Mouse (Mus musculus): ENCODE results near the gene Ccdc120.

Gene Ccdc120

GRCm38 (mm10) chrX:7750432-7751116 is at the start of gene Ccdc120:
TSS of gene Ccdc120 (minus strand) at chrX:7750905.
- DNase-seq (ENCODE audit: low spot score) = no peak

- DNase-seq (ENCODE audit: low spot score) = no peak
Observed at GRCm38 (mm10) chrX:7797327-7797726, 46.6 kb upstream of the Ccdc120 start.

GRCm38 (mm10) chrX:7795016-7795415 is 44.3 kb upstream of the Ccdc120 start:
- DNase-seq (ENCODE audit: low spot score) = no peak

- DNase-seq (ENCODE audit: low spot score) = no peak
Observed at GRCm38 (mm10) chrX:7793361-7793760, 42.7 kb upstream of the Ccdc120 start.

GRCm38 (mm10) chrX:7790309-7790708 is 39.6 kb upstream of the Ccdc120 start:
- no peak for DNase-seq (ENCODE audit: low spot score)

GRCm38 (mm10) chrX:7789542-7790136 is 38.9 kb upstream of the Ccdc120 start, which contains the start of gene Gripap1:
TSS of gene Gripap1 (plus strand) at chrX:7789765.
- no peak for DNase-seq (ENCODE audit: low spot score)

GRCm38 (mm10) chrX:7782603-7783092 is 31.9 kb upstream of the Ccdc120 start:
- DNase-seq (ENCODE audit: low spot score) = no peak

- DNase-seq (ENCODE audit: low spot score) = no peak
Observed at GRCm38 (mm10) chrX:7779294-7779693, 28.6 kb upstream of the Ccdc120 start.

- no peak for DNase-seq (ENCODE audit: low spot score)
Observed at GRCm38 (mm10) chrX:7778450-7779244, 27.9 kb upstream of the Ccdc120 start.

GRCm38 (mm10) chrX:7776329-7777082 is 25.8 kb upstream of the Ccdc120 start:
- no peak for DNase-seq (ENCODE audit: low spot score)

GRCm38 (mm10) chrX:7775501-7776205 is 24.9 kb upstream of the Ccdc120 start:
- no peak for DNase-seq (ENCODE audit: low spot score)

GRCm38 (mm10) chrX:7772766-7773165 is 22.1 kb upstream of the Ccdc120 start:
- DNase-seq (ENCODE audit: low spot score) = no peak

- no peak for DNase-seq (ENCODE audit: low spot score)
Observed at GRCm38 (mm10) chrX:7769302-7770017, 18.8 kb upstream of the Ccdc120 start.

GRCm38 (mm10) chrX:7765764-7766163 is 15.1 kb upstream of the Ccdc120 start:
- DNase-seq (ENCODE audit: low spot score) = no peak

GRCm38 (mm10) chrX:7765281-7765670 is 14.6 kb upstream of the Ccdc120 start:
- no peak for DNase-seq (ENCODE audit: low spot score)

- DNase-seq (ENCODE audit: low spot score) = no peak
Observed at GRCm38 (mm10) chrX:7764657-7765280, 14.1 kb upstream of the Ccdc120 start.

GRCm38 (mm10) chrX:7763631-7764393 is 13.1 kb upstream of the Ccdc120 start:
- DNase-seq (ENCODE audit: low spot score) = no peak

GRCm38 (mm10) chrX:7762921-7763197 is 12.2 kb upstream of the Ccdc120 start:
- DNase-seq (ENCODE audit: low spot score) = no peak

- peak; percentile 35 for DNase-seq (ENCODE audit: low spot score)
Observed at GRCm38 (mm10) chrX:7762137-7762920, 11.6 kb upstream of the Ccdc120 start, which contains the start of gene Tfe3. TSS of gene Tfe3 (plus strand) at chrX:7762560.
